Mouse (Mus musculus) gastrocnemius, postnatal 36 days (tissue): ENCODE results near the gene Fcgr4. TPM values are rescaled to one million over a fixed set of nuclear protein-coding genes. Genes with fewer than 3 reads are reported as not detected.
A peak's percentile ranks its signal among the peaks of the same experiment; 100 is the strongest.

Experiments
- DNase-seq, 2 experiments: peaks; one replicate each; pipeline ENCODE4 v3.0.0; 2022
- intact Hi-C: fragments of 180-260 bp; cut with DNase I; formaldehyde crosslinking; loops from one replicate; pipeline ENCODE4 v1.15.1; 2025
- total RNA-seq, 2 experiments: library from RNA; stranded (reverse); gene quantifications; 2 replicates each; pipeline ENCODE4 v1.2.3; 2021

Gene Fcgr4
- total RNA-seq, 2 experiments from 2014 or later = not detected

- intact Hi-C loops = no loop called here
- DNase-seq = no peak
Measured at GRCm38 (mm10) chr1:171006335-171006734, 12.4 kb upstream of the Fcgr4 start.

DNA sequence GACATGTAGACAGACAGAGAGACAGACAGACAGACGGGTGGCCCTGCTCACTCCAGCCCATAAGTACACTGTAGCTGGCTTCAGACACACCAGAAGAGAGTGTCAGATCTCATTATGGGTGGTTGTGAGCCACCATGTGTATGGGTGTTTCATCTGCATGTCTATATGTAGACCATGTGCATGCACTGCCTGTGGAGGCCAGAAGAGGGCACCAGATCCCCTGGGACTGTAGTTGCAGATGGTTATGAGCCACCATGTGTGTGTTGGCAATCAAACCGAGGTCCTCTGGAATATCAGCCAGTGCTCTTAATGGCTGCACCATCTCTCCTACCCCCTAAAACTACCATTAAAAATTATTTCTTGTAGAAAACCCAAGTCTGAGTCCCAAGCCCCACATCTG, 11.8 kb upstream of the Fcgr4 start:
- intact Hi-C loops = no loop called here
- no peak for DNase-seq

- DNase-seq = no peak
- intact Hi-C loops = no loop called here
Measured at GRCm38 (mm10) chr1:171011733-171012132, 7.0 kb upstream of the Fcgr4 start.

DNA sequence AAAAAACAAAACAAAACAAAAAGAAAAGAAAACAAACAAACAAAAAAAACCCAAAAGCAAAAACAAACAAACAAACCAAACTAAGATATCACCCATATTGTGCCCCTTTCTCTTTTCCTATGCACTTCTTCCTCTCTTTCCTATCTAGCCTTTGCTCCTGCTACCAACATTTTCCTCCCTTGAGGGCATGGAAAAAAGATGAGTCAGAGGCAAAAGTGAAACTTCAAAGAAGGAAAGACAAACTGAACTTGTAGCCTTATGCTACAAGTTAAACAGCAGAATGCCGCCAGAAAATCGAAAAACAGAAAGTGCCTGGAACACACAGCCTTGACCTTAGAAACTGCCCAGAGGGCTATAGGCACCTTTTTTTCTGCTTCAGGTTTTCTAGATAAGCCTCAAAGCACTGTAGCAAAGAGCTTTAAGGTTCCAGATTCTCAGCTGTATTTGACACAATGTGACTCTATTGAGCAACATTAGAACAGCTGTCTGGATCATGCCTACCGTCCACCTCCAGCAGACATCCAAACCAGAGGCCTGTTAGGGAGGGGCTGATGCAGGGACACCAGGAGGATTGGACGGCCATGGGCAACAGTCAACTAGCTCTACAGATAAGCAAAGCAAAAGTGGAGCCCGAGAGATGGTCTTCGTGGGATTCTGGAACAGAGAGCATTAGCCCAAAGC, 1.9 kb upstream of the Fcgr4 start:
- intact Hi-C loops = no loop called here
- no peak for DNase-seq

DNA sequence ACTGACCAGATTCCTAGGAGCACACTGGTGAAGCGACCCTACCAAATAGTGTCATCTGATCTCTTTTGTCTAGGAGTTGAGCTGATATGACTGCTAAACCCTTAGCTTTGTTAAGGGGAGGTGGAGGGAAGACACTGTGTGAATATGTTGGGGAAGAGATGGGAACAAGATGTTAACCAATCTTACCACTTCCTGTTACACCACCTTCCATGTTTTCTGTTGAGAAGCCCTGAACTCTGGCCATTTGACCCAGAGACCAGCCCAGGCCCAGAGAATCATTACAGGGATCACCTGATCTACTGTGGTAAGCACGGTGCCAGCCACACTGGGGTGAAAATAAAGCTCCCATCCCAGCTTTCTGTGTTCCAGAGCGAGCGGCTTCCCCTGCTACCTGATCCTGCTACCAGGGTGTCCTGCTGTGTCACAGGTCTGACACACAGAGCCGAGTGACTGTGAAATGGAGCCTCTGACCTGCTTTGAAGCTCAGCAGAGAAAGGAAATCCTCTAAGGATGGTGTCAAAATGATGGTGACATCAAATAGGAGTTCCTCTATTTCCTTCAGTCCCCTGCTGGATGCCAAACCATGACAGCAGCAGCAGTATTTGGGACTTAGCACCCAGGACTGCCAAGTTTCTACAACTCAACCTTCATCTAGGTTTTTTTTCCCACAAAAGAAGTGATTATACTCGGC, 1.1 kb upstream of the Fcgr4 start:
- no peak for DNase-seq
- intact Hi-C loops = no loop called here

- DNase-seq = no peak
- intact Hi-C loops = no loop called here
Measured at GRCm38 (mm10) chr1:171019311-171019950, 711 bp downstream of the Fcgr4 start.

DNA sequence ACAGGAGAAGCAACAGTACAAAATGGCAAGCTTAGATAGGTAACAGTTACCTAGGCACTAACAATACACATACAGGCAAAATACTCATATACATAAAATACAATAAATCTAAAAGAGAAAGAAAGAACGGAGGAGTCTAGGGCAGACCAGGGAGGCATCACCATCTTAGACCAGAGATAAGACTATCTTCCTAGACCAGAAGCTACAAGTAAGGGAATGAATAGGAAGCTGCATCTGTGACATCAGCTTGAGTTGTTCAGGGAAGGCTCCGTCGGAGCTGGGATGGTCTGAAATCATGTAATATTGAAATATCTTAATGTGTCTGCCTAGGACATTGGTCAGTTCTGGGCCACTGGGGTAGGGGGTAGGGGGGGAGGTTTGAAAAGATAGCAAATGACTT, 13.0 kb downstream of the Fcgr4 start:
- DNase-seq = no peak
- intact Hi-C loops = loop anchor here (10.0 kb wide), 1 partner anchor 383 kb away; the partner anchor contains the start of genes Tstd1 and Usf1

- DNase-seq = no peak
- intact Hi-C loops = loop anchor here (10.0 kb wide), 1 partner anchor 382 kb away; the partner anchor contains the start of genes Tstd1 and Usf1
Measured at GRCm38 (mm10) chr1:171032691-171033090, 14.0 kb downstream of the Fcgr4 start.

- intact Hi-C loops = loop anchor here (10.0 kb wide), 1 partner anchor 382 kb away; the partner anchor contains the start of genes Tstd1 and Usf1
- DNase-seq = no peak
Measured at GRCm38 (mm10) chr1:171033196-171033595, 14.5 kb downstream of the Fcgr4 start.

GRCm38 (mm10) chr1:171033756-171034155, 15.0 kb downstream of the Fcgr4 start:
- DNase-seq = peak; percentile 67 to 78
- intact Hi-C loops = loop anchor here (10.0 kb wide), 1 partner anchor 381 kb away; the partner anchor contains the start of genes Tstd1 and Usf1

GRCm38 (mm10) chr1:171034201-171034600, 15.5 kb downstream of the Fcgr4 start:
- no peak for DNase-seq
- intact Hi-C loops = loop anchor here (10.0 kb wide), 1 partner anchor 381 kb away; the partner anchor contains the start of genes Tstd1 and Usf1

DNA sequence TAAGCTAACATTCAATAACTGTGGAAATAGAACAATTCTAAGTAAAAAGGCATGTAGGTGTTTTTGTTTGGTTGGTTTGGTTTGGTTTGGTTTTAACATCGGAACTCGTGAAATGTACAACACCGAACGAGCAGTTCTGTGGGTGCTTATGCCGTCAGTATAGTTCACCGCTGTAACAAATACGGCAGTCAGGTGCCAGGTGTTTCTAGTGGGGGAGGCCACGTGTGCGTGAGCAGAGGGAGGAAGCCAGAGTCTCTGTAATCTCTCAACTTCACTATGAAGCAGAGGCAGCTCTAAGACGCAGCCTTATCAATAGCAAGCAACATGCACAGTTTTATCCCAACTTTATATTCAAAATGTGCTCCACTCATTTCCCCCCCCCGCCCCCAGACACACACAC, 16.9 kb downstream of the Fcgr4 start:
- intact Hi-C loops = loop anchor here (10.0 kb wide), 1 partner anchor 379 kb away; the partner anchor contains the start of genes Tstd1 and Usf1
- DNase-seq = no peak

- peak; percentile 36 to 53 for DNase-seq
- intact Hi-C loops = loop anchor here (10.0 kb wide), 1 partner anchor 378 kb away; the partner anchor contains the start of genes Tstd1 and Usf1
Measured at GRCm38 (mm10) chr1:171036550-171037324, 18.0 kb downstream of the Fcgr4 start.

DNA sequence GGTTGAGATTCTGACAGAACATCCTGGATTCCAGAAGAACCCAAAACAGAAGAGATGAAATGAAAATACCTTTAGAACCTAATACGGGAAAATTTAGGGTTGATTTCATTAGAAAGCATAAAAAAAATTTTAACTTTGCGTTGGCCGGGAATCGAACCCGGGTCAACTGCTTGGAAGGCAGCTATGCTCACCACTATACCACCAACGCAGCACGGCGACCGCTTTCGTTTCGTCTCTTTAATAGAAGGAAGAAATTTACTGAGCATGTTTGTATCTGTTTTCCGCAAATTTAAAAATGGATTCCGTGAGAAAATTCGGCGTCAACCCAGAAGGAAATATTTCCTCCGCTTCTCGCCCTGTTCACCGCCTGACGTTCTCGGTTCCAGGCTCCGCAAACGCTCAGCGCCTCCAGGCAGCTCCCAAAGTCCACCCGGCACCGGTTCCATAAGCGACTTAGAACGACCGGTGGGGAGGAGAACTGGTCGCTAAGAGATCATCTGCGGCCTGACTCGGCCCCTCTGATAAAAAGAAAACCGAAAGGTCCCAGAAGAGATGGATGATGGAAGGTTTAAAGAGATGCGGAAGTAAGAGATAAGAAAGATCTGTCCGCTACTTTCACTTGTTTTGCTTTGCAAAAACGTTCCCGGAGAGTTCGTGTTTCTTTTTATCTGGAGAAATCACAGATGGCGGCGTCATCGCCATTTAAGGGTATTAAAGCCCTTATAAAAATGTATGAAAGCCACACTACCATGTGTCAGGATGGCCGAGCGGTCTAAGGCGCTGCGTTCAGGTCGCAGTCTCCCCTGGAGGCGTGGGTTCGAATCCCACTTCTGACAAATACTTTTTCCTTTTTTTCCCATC, 19.4 kb downstream of the Fcgr4 start:
- intact Hi-C loops = loop anchor here (2.0 to 10.0 kb wide), 2 partner anchors 65 to 377 kb away; partner anchors contain the start of genes Tstd1 and Usf1
- DNase-seq = peak; percentile 68 to 72

GRCm38 (mm10) chr1:171039135-171039534, 20.4 kb downstream of the Fcgr4 start:
- intact Hi-C loops = loop anchor here (2.0 to 10.0 kb wide), 2 partner anchors 64 to 376 kb away; partner anchors contain the start of genes Tstd1 and Usf1
- DNase-seq = no peak

DNA sequence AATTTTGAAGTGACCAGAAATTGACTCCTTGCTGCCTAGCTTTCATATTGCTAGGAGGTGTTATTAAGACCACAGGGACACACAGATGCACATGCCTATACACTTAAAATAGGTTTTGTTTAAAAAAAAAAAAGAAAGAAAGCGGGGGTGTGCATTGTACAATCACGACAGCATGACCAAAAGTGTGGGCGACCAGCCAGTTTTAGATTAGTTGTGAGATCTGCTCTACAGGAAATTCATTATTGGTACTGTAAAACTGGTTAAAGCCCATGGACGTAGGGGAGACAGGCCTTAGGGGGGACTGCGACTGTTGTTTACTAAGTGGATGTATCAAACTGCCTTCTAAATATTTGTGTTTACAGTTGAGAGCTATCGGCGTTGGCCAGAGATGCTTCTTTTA, 21.2 kb downstream of the Fcgr4 start:
- intact Hi-C loops = loop anchor here (2.0 to 10.0 kb wide), 2 partner anchors 63 to 375 kb away; partner anchors contain the start of genes Tstd1 and Usf1
- no peak for DNase-seq

DNA sequence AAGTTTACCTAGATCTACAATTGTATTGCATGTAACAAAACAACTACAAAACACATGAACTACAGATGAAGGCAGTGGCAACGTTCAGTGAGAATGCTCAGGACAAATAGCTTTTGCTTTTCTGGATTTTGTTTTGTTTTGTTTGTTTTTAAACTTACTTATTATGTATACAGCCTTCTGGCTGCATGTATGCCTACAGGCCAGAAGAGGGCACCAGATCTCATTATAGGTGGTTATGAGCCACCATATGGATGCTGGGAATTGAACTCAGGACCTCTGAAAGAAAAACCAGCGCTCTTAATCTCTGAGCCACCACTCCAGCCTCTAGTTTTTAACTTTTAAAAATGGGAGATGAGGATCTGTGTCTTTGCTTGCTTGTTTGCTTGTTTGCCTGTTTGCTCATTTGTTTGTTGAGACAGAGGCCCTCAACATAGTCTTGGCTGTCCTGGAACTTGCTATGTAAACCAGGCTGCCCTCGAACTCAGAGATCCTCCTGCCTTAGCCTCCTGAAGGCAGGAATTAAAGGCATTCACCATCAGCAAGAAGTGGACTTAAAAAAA, 25.0 kb downstream of the Fcgr4 start:
- DNase-seq = no peak
- intact Hi-C loops = no loop called here

DNA sequence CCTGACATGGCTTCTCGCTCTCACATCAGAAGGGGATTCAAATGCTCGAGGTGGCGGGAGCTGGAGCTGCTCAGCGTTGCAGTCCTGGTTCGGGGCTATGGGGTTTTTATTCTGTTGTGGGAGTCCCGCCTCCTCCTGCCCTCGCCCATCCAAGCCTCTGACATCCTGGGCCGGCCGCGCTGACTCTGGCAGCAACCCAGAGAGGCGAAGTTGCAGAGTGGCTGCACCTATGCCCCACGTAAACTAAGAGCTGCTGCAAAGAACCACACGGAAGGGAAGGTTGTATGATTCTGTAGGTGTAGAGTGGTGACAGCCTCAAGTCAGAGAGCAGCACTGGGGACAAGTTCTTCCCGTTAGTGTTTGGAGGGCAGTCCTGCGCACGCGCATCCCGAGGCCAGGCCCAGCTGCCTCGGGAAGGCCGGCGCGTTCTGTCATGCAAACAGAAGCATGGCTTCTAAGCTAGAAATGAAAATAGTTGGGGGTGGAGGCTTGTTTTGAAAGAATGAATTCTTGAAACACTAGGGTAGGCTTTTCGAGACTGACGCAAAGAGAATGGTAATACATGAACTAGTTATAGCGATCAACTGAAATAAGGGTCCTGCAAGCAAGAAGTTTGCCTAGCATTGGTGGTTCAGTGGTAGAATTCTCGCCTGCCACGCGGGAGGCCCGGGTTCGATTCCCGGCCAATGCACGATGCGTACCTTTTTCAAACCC, 25.8 kb downstream of the Fcgr4 start:
- DNase-seq = peak; percentile 82 to 88
- intact Hi-C loops = no loop called here
